Mouse (Mus musculus): ENCODE measurements at regions not wholly inside any gene's neighbourhood (a gene's known extent, or its start where the extent isn't known, plus 50 kb on each side); places are given as distances from the start of the nearest gene placed in this dataset.

DNA sequence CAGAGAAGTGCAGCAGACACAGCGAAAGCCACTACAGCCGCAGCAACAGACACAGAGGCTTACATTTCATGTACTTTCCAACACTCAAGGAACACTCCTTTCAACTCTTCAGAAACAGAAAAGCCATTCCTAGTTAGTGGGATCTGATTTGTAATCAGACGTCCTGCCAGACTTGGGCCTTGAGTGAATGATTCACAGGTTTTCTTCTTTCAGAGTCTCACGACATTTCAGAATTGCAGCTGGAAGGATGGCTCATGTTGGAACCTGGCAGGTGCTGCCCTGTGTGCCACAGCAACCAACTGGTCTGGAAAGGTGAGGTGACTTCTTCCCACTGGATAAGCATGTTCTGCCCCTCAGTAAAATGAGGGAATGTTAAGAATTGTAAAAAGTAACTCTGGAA lies 149.8 kb upstream of the Zfp706 start:
- no peak for TF ChIP-seq CTCF (IDR thresholded peaks at IDR 0.05; ENCODE audit: low read depth, low read length)
- no peak for TF ChIP-seq POLR2A (IDR thresholded peaks at IDR 0.05; ENCODE audit: extremely low read depth, insufficient read depth, low read length)

Data from liver, adult 2 months (tissue).